Mouse (Mus musculus): ENCODE measurements around the gene Ap1b1. TPM values are rescaled to one million over a fixed set of nuclear protein-coding genes. Genes with fewer than 3 reads are reported as not detected.

Gene Ap1b1
- total and polyA plus RNA-seq, 3 experiments = 59.0 to 111 (median 78.0) TPM

DNA sequence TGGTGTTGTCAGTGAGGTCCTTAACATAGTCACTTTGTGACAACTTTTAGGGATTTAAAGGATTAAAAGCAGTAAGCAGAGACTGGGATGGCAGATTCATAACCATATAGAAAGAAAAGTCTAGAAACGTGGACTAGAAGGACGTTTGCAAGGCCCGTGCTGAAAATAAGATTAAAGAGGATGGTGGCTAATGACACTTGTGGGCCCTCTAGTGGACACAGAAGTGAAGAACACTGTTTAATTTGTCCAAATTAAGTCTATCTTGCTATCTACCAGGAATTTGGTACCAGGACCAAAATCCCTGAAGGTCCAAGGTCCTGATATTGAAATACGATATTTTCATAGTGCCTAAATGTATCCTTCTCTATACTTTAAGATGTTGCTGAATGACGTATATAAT is 2.4 kb upstream of the Ap1b1 start:
- no peak for DNase-seq

GRCm38 (mm10) chr11:4984799-4985198 is 1.8 kb upstream of the Ap1b1 start:
- no peak for DNase-seq

- no peak for DNase-seq
Observed at GRCm38 (mm10) chr11:4987487-4987852, 846 bp downstream of the Ap1b1 start.

DNA sequence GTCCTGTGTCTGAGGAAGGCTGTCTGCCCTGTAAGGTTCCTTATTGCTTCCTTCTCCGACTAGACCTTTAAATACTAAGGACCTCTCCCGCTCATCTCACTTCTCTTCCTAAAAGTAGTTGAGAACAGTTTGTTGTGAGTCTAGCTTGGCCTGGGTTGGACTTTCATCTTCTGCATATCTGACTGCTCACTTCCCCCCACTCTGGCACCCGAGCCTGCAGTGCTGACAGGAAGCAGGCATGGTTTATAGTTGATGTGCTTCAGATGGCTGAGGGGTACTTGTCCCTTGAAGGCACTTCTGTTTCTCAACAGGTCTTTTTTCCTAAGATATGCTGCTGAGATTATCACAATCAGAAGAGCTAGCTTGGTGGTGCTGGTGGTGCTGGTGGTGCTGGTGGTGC is 2.6 kb downstream of the Ap1b1 start:
- DNase-seq = no peak

DNA sequence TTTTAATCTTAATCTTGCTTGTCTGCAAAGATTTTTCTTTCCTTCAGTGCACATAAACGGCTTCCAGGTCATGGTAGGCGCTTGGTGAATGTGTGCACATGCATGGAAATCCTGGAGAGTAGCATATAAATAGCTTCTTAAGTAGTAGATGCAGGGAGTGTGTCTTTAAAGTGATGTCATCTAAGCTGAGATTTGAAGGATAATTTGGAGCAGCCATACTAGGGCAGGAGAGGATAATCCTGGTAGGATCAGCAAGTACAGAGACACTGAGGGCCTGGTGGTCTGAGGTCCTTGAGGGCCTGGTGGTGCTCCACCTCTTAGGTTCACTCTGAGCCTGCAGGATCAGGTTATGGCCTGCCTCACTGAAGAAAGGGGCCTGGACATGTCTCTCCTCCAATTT is 5.8 kb downstream of the Ap1b1 start:
- DNase-seq = no peak

GRCm38 (mm10) chr11:4995676-4996075 is 9.1 kb downstream of the Ap1b1 start:
- no peak for DNase-seq

DNA sequence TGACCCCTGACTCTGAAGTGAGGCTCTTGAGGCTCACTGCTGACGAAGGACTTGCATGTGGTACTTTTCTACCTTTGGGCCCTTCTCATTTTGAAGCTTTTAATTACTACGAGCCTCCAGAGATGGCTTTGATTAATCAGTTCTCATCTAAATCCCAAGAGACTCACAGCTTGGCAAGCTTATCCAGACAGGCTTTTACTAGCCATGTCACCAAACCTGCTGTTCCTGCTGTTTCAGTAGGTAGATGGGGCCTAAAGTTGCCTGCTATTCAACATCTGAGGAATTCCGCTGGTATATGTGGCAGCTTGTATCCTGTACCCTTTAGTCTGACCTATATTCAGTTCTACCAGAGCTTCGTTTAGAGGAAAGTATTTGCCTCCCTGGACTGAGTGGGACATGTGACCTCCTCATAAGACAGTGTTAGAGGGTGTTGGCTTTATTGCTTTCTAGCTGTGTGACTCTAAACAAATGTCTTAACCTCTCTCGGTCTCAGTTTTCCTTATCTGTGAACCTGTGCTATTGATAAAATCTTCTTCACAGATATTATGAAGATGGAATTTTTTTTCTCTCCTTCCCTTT is 10.1 kb downstream of the Ap1b1 start:
- no peak for DNase-seq

- DNase-seq = no peak
Observed at GRCm38 (mm10) chr11:4998352-4998751, 11.7 kb downstream of the Ap1b1 start.

DNA sequence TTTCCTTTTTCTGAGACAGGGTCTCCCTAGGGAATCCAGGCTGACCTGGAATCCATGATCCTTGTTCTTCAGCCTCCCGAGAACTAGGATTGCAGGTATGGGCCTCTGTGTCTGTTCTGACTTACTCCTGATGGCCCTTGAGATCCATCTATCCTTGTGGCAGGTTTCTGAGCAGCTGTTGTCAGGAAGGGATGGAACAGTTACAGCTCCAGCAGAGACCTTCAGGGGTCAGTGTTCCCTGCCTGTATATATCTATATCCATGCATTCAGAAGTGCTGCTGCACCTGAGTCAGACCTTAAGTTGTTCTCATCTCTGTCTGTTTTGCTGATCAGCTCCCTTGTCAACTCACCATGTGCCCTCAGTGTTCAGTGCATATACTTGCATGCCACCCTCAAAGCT is 12.1 kb downstream of the Ap1b1 start:
- no peak for DNase-seq

DNA sequence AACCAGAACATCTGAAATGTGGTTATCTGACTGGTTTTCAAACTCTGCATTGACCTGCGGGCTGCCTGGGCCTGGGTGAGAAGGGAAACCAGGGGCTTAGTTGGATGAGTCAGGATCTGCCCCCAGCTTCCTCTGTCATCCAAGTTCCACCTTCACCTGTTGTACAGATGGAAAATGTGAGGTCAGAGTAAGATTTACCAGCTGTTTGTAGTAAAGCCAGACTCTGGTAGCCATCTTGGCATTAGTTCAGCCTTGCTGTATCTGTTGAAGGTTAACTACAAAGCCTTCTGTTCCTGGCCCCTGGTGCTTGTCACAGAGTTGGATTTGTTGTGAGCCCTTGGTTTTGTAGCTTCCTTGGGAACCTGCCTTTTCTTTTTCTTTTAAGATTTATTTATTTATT is 13.6 kb downstream of the Ap1b1 start:
- no peak for DNase-seq

DNA sequence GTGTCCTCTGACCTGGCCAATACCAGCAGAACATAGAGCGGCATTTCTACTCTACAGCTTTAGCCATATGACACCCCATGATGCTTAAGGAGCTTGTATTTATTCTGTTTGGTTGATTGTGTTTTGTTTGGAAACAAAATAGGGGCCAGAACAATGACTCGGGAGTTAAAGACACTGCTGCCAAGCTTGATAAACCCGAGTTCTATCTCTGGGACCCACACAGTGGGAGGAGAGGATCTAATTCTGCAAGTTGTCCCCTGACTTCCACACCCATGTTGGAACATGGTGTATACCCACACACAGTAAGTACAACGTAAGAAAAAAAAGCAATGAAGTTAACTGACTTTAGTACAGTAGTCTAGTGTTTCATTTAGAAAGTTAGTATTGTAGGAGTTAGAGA is 16.2 kb downstream of the Ap1b1 start:
- DNase-seq = no peak

DNA sequence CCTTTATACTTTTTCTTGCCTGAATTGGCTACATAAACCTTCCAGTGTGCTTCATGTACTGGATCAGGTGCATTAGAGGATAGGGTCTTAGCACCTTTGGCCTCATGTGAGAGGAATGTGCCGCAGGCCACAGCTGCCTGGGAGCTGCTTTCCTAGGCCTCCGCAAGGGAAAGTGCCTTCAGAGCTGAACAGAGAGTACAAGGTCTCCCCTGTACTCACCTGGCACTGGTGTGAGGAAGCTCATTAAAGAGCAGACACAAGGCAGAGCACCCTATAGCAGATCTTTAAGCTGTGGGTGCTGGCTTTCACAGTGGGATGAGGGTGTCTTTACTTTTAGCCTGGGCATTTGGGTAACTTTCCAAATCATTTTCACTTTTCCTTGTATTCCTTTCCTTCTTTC is 18.9 kb downstream of the Ap1b1 start:
- DNase-seq = no peak

- DNase-seq = no peak
Observed at GRCm38 (mm10) chr11:5007186-5007585, 20.6 kb downstream of the Ap1b1 start.

DNA sequence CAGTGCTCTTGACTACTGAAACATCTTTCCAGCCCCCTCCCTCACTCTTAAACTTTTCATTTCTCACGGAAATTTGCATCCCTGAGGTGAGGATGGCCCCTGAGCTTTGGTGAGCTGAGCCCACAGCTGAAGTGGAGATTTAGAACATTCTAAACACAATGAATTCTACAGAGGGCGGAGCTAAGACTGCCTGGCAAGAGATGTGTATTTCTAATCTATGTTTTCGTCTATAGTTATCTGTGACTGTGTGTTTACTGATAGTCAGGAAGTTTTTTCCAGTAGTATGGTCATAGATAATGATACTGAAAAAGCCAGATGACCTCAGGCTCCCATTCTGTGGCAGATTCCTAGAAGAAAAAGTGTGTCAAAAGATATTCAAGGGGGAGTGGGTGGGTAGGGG is 22.2 kb downstream of the Ap1b1 start:
- no peak for DNase-seq

GRCm38 (mm10) chr11:5009354-5010074 is 22.9 kb downstream of the Ap1b1 start:
- DNase-seq = no peak

DNA sequence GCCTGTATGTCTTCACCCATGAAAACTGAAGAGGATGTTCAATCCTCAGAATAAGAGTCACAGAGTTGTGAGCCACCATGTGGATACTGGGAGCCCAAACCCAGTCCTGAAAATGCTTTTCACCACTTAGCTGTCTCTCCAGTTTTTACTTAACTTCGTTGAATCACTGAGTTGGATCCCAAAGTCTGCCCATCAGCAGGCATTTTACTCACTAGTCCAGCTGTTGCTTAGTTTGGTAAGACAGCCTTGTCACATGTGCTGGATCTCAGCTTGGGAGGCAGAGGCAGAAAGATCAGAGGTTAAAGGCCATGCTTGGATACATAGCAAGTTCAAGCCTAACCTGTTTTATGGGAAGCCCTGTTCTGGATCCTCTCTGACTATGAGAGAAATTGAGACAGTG is 23.6 kb downstream of the Ap1b1 start:
- DNase-seq = no peak

GRCm38 (mm10) chr11:5011480-5011879 is 24.9 kb downstream of the Ap1b1 start:
- no peak for DNase-seq

DNA sequence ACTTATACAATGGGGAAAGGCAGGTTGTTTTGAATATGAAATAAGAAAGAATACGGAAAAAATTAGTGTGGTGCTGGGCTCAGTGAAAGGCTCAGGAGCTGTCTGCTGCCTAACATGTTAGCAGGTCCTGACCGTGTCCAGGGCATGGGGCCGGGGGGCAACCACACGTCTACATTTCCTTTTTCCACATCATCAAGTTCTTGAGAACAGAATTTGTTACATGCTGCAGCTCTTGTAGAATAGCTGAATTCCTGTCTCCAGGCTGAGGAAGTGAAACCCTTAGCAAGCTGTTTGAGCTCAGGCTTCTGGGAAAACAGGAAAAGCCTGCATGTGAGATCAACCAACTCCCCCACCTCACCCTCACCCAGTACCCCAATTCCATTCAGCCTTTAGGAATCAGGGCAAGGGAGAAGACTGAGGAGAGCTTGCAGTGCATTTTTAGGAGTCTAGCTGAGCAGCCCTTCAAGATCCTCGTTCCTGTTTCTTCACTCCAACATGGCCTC is 25.6 kb downstream of the Ap1b1 start:
- no peak for DNase-seq

DNA sequence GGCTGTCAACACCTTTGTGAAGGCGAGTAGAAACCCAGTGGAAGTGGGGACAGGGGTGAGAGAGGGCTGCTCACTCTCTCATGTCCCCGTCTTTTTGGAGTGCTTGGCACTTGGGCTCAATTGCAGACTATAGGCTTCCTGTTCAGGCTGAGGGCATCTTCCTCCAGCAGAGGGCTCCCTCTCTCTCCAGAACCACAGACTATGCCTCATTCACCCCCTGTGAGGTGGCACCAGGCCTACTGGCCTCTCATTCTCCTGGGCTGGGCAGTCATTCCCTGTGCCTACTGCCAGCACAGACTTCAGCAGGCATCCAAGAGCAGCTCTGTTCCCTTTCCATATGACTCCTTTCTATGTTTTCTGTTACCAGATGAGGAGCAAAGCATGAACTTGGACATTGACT is 29.1 kb downstream of the Ap1b1 start:
- DNase-seq = peak; percentile 84

GRCm38 (mm10) chr11:5016286-5016685 is 29.7 kb downstream of the Ap1b1 start:
- DNase-seq = no peak

DNA sequence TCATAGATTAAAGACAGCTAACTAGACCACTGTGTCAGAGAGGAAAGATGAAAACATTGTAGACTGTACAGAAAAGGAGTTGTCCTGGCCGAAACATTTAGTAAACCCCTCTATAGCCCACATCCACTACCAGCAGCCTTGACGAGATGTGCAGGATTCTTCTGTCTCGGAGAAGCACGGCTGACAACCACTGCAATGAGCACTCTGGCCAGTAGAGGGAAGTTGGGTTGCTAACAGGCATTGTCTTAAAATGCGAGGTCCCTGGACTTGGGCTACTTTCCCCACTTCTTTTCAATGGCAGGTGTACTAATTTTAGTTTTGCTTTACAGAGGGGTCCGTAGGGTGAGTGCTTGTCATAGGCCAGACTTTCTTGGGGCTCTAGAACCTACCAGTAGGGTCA is 30.9 kb downstream of the Ap1b1 start:
- no peak for DNase-seq

GRCm38 (mm10) chr11:5025108-5025507 is 38.5 kb downstream of the Ap1b1 start:
- no peak for DNase-seq

DNA sequence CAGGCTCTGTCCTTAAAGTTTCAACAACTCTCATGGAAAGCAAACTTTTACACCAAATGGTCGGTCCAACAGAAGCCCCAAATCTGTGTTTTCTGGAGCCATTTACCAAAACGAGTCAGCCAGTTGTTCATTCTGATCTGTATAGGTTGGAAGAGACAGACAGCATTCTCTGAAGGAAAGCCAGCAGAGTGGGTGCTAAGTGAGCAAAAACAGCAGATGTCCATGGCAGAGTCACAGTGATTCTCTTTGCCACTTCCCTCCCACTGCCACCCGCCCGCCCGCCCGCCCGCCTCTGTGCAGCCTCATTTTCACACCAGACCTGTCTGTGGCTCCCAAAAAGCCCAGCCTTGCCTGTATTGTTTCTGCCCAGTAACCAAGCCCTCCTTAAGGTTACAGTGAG is 41.6 kb downstream of the Ap1b1 start:
- no peak for DNase-seq

- DNase-seq = no peak
Observed at GRCm38 (mm10) chr11:5032706-5033105, 46.1 kb downstream of the Ap1b1 start.
